Mouse (Mus musculus) ES-E14 (cell line): ENCODE data around the gene Fance.

Experiments used
- CHD2 ChIP-seq: IDR thresholded peaks from 2 replicates; pipeline ENCODE4 v1.6.1; 2014; ENCODE audit warnings: mild to moderate bottlenecking, low read depth, low read length, inconsistent platforms
- HCFC1 ChIP-seq: IDR thresholded peaks from 2 replicates; pipeline ENCODE4 v1.6.1; 2012; ENCODE audit warnings: low read length, inconsistent platforms, borderline replicate concordance; ENCODE audit not compliant: insufficient read depth
- MAFK ChIP-seq: IDR thresholded peaks from 2 replicates; pipeline ENCODE4 v1.6.1; 2014; ENCODE audit warnings: mild to moderate bottlenecking, low read depth, low read length, inconsistent platforms; ENCODE audit not compliant: insufficient read depth
- ZC3H11A ChIP-seq: IDR thresholded peaks from 2 replicates; pipeline ENCODE4 v1.6.1; 2012; ENCODE audit warnings: low read depth, mild to moderate bottlenecking, inconsistent platforms, low read length, borderline replicate concordance

GRCm38 (mm10) chr17:28277226-28277625 lies 36.1 kb upstream of the Fance start:
- TF ChIP-seq HCFC1 (no peak), MAFK (no peak), CHD2 (no peak), ZC3H11A (no peak)
